Mouse (Mus musculus): ENCODE data around the gene Lmbr1l. TPM values are rescaled to one million over a fixed set of nuclear protein-coding genes. Genes with fewer than 3 reads are reported as not detected.

Gene Lmbr1l
- polyA plus RNA-seq, 1 experiment = 33.4 TPM

DNA sequence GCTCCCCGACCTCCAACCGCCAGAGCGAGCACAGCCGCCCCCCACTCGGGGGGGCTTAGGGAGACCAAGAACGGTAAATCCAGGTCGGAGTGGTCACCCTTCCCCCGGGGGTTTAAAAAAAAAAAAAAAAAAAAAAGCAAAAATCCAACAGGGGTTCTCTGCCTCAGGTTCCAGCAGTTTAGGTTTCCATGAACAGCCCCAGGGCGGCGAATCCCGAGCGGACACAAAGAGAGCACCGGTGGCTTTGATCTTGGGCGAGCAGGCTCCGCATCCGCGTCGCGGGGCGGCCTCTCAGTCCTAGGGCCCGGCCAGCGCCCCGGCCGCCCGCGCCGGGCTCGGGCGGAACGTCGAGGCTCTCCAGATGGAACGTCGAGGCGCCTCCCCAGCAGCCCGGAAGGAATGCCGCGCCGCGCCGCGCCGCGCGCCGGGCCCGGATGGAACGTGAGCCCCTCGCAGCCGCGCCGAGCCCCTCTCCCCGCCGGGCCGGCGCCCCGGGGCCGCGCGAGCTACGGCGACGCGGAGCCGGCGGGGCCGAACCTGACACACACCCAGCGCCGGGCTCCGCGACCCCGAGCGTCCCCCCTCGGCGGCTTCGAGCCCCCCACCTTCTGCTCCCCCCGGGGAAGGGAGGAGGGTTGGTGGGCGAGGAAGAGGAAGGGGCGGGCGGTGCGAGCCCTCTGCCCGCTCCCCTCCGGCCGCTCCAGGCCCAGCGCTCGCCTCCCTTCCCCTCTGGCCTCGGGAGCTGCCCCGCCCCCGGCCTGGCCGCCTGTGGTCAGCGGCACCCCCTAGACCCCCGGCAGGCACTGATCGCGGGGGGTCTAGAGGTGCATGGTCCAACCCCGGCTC, 46.7 kb downstream of the Lmbr1l start, which contains the start of gene Kmt2d:
Kmt2d (minus strand) TSS at position 135 of the 846 bp plus-strand sequence.
- H3K4me3 ChIP-seq = peak within 1 kb of the TSS; percentile 93
- H3K79me2 ChIP-seq (ENCODE audit: control insufficient read depth, insufficient read depth) = peaks cover 50% of the 10 kb centered on the region
- H3ac ChIP-seq (ENCODE audit: control insufficient read depth, insufficient read length) = peak within 1 kb of the TSS; percentile 77
- TF ChIP-seq REST (IDR thresholded peaks at IDR 0.05; ENCODE audit: insufficient read depth, insufficient read length) (no peak), POLR2A (IDR thresholded peaks at IDR 0.05; ENCODE audit: insufficient read length, low read depth) (peak; percentile 12), MYOD1 (IDR thresholded peaks at IDR 0.05; ENCODE audit: control insufficient read depth in 1 of 3, insufficient read length in 2 of 3, low read depth in 2 of 3) (peak in 1 of 3 experiments; percentile 1), MAX (IDR thresholded peaks at IDR 0.05; ENCODE audit: low read depth) (no peak), TCF12 (IDR thresholded peaks at IDR 0.05; ENCODE audit: insufficient read depth, poor library complexity, severe bottlenecking) (no peak), MYOG (IDR thresholded peaks at IDR 0.05; ENCODE audit: control insufficient read depth in 1 of 3, insufficient read depth in 1 of 3, insufficient read length in 2 of 3, low read depth in 2 of 3) (peak in 1 of 3 experiments; percentile 7)
- peak within 1 kb of the TSS; percentile 100 for H3K4me2 ChIP-seq (ENCODE audit: low read depth)
- no peaks in the 10 kb centered on the region for H3K36me3 ChIP-seq (ENCODE audit: control insufficient read depth, insufficient read depth)
- no peaks in the 10 kb centered on the region for H3K27me3 ChIP-seq (ENCODE audit: control insufficient read depth, insufficient read depth, insufficient read length)

DNA sequence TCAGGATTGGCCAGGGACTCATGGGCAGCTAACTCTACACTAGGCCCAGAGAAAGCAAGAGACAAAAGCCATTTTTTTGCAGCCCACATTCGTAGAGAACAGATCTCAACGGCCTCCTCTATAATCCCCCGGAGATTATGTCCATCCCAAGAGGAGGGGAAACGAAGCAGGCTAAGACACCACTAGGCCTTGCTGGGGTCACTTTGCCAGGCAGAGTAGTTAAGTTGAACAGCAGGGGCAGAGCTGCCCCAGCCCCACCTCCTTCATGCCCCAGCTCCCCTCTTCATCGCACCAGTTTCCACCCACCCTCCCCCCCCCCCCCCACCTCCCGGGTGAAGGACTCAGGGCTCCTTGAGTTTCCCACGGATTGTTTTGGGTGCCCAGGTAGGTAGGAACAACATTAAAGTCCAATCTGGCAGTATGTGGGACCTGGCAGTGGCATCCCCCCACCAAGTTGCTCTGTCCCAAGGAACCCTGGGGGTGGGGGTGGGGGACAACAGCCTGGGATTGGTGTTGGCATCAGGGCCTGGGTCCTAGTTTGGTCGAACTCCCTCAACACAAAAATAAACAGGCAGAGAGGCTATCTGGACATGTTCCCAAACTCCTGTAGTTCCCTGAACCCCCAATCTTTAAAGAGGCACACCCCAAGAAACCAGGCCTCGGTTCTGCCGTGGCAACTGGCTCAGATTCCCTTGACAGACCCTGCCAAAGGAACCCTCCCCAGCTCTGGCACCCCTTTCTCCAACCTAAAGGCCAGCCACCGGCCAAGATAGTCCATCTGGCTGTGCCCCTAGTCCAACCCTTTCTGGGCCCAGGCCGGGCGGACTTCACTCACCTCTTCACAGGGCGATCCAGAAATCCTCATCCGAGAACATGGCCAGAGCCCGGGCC, 47.6 kb downstream of the Lmbr1l start:
- no peak for TF ChIP-seq TCF12 (IDR thresholded peaks at IDR 0.05; ENCODE audit: insufficient read depth, poor library complexity, severe bottlenecking)
- no peak for TF ChIP-seq MYOG (IDR thresholded peaks at IDR 0.05; ENCODE audit: control insufficient read depth in 1 of 3, insufficient read depth in 1 of 3, insufficient read length in 2 of 3, low read depth in 2 of 3)
- Histone ChIP-seq H3K4me3 (peak overlapping the region; percentile 93), H3K36me3 (ENCODE audit: control insufficient read depth, insufficient read depth) (peaks cover 7% of the 10 kb centered on the region), H3K27me3 (ENCODE audit: control insufficient read depth, insufficient read depth, insufficient read length) (no peaks in the 10 kb centered on the region), H3K79me2 (ENCODE audit: control insufficient read depth, insufficient read depth) (peaks cover 58% of the 10 kb centered on the region), H3K4me2 (ENCODE audit: low read depth) (peak overlapping the region; percentile 100), H3ac (ENCODE audit: control insufficient read depth, insufficient read length) (peak overlapping the region; percentile 77)

DNA sequence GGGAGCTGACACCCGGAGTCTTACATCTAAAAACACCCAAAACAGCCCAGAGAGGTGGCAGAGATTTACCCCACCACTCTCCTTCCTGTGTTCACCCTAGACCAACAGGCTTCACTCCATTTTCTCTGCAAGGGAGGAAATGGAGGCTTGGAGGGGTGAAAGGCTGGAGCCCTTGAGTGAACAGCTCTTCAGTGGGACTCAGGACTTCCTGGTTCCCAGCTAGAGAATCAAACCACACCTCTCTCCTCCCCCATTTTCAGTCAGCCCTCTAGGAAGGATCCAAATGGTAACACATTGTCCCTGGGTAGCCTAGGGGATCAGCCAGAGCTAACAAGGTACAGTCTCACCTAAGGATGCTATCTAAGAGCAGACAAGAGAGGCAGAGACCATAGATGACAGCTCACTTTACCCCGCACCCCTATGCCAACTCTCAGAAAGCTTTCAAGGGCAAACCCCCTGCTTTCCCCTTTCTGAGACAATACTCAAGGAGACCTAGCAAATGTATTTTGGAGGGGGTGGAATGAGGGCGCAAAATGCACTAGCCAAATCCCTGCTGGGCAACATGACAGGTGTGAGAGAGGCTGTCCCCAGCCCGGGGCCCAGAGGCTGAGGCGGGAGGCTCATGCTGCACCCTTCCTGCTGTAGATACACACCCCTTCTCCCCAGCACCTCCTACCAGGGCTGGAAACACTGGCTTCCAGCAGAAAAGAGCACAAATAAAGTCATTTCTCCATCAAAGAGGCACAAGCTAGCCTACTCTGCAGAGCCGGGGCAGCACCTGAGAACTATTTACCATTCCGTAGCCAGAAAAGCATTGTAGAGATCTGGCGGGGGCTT, 48.5 kb downstream of the Lmbr1l start:
- TF ChIP-seq TCF3 (IDR thresholded peaks at IDR 0.05; ENCODE audit: insufficient read length, low read depth) = no peak
- no peak for TF ChIP-seq CEBPB (IDR thresholded peaks at IDR 0.05; ENCODE audit: insufficient read depth, poor library complexity, severe bottlenecking)
- TF ChIP-seq MYOG (IDR thresholded peaks at IDR 0.05; ENCODE audit: control insufficient read depth in 1 of 3, insufficient read depth in 1 of 3, insufficient read length in 2 of 3, low read depth in 2 of 3) = peak in 2 of 3 experiments; percentile 49 to 84
- no peak for TF ChIP-seq E2F4 (IDR thresholded peaks at IDR 0.05; ENCODE audit: insufficient read depth)
- peak in 2 of 3 experiments; percentile 70 to 86 for TF ChIP-seq MYOD1 (IDR thresholded peaks at IDR 0.05; ENCODE audit: control insufficient read depth in 1 of 3, insufficient read length in 2 of 3, low read depth in 2 of 3)
- TF ChIP-seq REST (IDR thresholded peaks at IDR 0.05; ENCODE audit: insufficient read depth, insufficient read length) = no peak
- no peak for TF ChIP-seq SRF (IDR thresholded peaks at IDR 0.05; ENCODE audit: control insufficient read depth, insufficient read length, low read depth)
- TF ChIP-seq MAX (IDR thresholded peaks at IDR 0.05; ENCODE audit: low read depth) = no peak
- peak; percentile 22 for TF ChIP-seq POLR2AphosphoS2 (IDR thresholded peaks at IDR 0.05; ENCODE audit: insufficient read length, low read depth)
- no peak for TF ChIP-seq POLR2A (IDR thresholded peaks at IDR 0.05; ENCODE audit: insufficient read length, low read depth)
- TF ChIP-seq TCF12 (IDR thresholded peaks at IDR 0.05; ENCODE audit: insufficient read depth, poor library complexity, severe bottlenecking) = no peak
- TF ChIP-seq USF1 (IDR thresholded peaks at IDR 0.05; ENCODE audit: low read depth) = no peak
- peak overlapping the region; percentile 93 for H3K4me3 ChIP-seq
- peak overlapping the region; percentile 77 for H3ac ChIP-seq (ENCODE audit: control insufficient read depth, insufficient read length)
- peaks cover 58% of the 10 kb centered on the region for H3K79me2 ChIP-seq (ENCODE audit: control insufficient read depth, insufficient read depth)
- peaks cover 15% of the 10 kb centered on the region for H3K36me3 ChIP-seq (ENCODE audit: control insufficient read depth, insufficient read depth)
- H3K4me2 ChIP-seq (ENCODE audit: low read depth) = peak overlapping the region; percentile 100
- no peaks in the 10 kb centered on the region for H3K27me3 ChIP-seq (ENCODE audit: control insufficient read depth, insufficient read depth, insufficient read length)

DNA sequence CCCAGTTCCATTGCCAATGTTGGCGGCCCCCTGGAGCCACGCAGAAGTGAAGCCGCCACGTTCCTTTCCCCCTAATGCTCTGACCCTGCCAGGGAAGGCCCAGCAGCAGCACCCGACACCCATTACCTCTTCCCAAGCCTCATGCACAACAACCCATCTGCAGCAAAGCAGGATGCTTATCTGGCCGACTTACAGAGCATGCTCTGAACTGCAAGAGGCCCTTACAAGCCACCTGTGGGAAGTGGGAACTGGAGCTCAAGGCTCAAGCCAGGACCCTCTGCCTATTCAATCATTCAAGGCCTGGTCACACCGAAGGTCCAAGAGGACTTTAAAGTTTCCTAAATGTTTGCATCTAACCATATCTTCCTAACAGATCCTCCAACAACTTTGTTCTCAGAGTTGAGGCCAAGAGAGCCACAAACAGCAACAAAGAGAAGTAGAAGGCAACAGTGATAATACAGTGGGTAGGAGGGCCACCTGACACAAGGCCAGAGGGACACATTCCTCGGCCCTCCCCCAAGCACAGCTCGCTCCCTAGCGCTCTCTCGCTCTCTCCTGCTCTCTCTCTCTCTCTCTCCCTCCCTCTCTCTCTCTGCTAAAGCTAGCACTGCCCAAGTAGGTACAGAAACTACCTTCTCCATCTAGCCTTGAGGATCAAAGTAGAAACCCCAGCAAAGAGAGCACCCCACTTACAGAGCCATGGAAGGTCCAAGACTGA, 49.5 kb downstream of the Lmbr1l start:
- H3K27me3 ChIP-seq (ENCODE audit: control insufficient read depth, insufficient read depth, insufficient read length) = no peaks in the 10 kb centered on the region
- no peak overlapping the region for H3ac ChIP-seq (ENCODE audit: control insufficient read depth, insufficient read length)
- H3K36me3 ChIP-seq (ENCODE audit: control insufficient read depth, insufficient read depth) = peaks cover 25% of the 10 kb centered on the region
- TF ChIP-seq MYOG (IDR thresholded peaks at IDR 0.05; ENCODE audit: control insufficient read depth in 1 of 3, insufficient read depth in 1 of 3, insufficient read length in 2 of 3, low read depth in 2 of 3) (peak in 1 of 3 experiments; percentile 3), E2F4 (IDR thresholded peaks at IDR 0.05; ENCODE audit: insufficient read depth) (no peak)
- peak overlapping the region; percentile 93 for H3K4me3 ChIP-seq
- H3K4me2 ChIP-seq (ENCODE audit: low read depth) = peak overlapping the region; percentile 100
- H3K79me2 ChIP-seq (ENCODE audit: control insufficient read depth, insufficient read depth) = peaks cover 58% of the 10 kb centered on the region
